In genomic region chr13:95325080-95325906, GRCm38 (mm10) we compare ENCODE assay signal across 8 mouse cellular contexts. TPM values are rescaled to one million over a fixed set of nuclear protein-coding genes. Genes with fewer than 3 reads are reported as not detected.
DNase-seq lines count a peak whose midpoint lies in the region; ATAC-seq lines count a peak whose summit lies in the region.

No protein-coding gene starts in this region.

- DNase-seq in CD8-positive naive resting alpha-beta T cell, adult 2 months (ENCODE audit: low read depth in 2 of 2, low spot score in 2 of 2): peak; percentile 35 to 55
- DNase-seq in brain, embryonic 18.5 days (ENCODE audit: low read depth, low spot score): peak; percentile 50
- DNase-seq in heart, postnatal 4 days: peak; percentile 81
- DNase-seq in layer of hippocampus, adult 9-11 months: peak; percentile 56
- peak; percentile 70 for DNase-seq in lung, postnatal 14 days
- peak; percentile 80 for DNase-seq in retina, embryonic 14.5 days (ENCODE audit: low spot score)
- peak; percentile 75 for DNase-seq in thymus, postnatal 4 days

- whole genome bisulfite sequencing in forebrain, embryonic 15.5 days: under 1% methylated on average over 63 of the region's 63 CpGs

- peak overlapping the region; percentile 95 for H3K27ac ChIP-seq in forebrain, embryonic 15.5 days (replicated peaks)

- H3K4me3 ChIP-seq in forebrain, embryonic 15.5 days: peak overlapping the region; percentile 86

- peak overlapping the region; percentile 57 for H3K4me2 ChIP-seq in forebrain, embryonic 15.5 days (replicated peaks)

- H3K27me3 ChIP-seq in forebrain, embryonic 15.5 days: no peaks in the 10 kb centered on the region

- no peaks in the 10 kb centered on the region for H3K36me3 ChIP-seq in forebrain, embryonic 15.5 days

- peaks cover 35% of the 10 kb centered on the region for H3K4me1 ChIP-seq in forebrain, embryonic 15.5 days

- H3K9ac ChIP-seq in forebrain, embryonic 15.5 days (replicated peaks): peak overlapping the region; percentile 93

- no peaks in the 10 kb centered on the region for H3K9me3 ChIP-seq in forebrain, embryonic 15.5 days

- peak; percentile 62 for ATAC-seq in forebrain, embryonic 15.5 days (replicated peaks)

RNA-seq across cellular contexts. Expression of gene Zbed3, which starts 1.9 kb away (rescaled TPM):
- polyA plus RNA-seq in forebrain, embryonic 15.5 days (2015; fragmentation: Nextera tagmentation; extraction: Ambion mirVana): 40.4 and 42.7 TPM in 2 replicates
- 10 to 100 TPM; 47.5 to 49.6 TPM for total RNA-seq in heart, postnatal 4 days (2021)

RNA-seq across cellular contexts. Expression of gene Aggf1, which starts 49.9 kb away (rescaled TPM):
- polyA plus RNA-seq in forebrain, embryonic 15.5 days (2015; fragmentation: Nextera tagmentation; extraction: Ambion mirVana): 45.3 and 46.9 TPM in 2 replicates
- 10 to 100 TPM; 27.9 to 28.3 TPM for total RNA-seq in heart, postnatal 4 days (2021)

Comparison
In these comparisons a context has a peak if more than half of its experiments do, and no peak if none do; other contexts are left out.
1. Peak in every context shown above with its lines: DNase-seq, ATAC-seq, H3K4me3 ChIP-seq and H3K27ac ChIP-seq.